ENCODE assay signal across 8 mouse cellular contexts in the genomic region with DNA sequence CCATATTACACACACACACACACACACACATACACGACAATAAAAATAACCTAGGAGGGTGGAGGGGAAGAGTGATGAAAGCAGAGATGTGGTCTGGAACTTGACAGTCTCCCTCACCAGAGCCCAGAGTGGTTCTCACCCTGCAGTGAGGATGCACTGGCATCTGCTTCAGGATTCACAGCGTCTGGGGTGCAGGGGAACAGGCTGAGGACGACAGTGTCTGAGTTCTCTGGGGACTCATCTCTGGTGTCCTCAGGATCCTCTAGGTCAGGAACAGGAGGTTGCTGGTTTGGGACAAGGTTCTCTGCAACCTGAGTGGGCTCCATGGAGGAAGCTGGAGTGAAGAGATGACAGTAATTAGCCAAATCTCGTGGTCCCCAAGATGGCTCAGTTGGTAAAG. TPM values are rescaled to one million over a fixed set of nuclear protein-coding genes. Genes with fewer than 3 reads are reported as not detected.
DNase-seq lines count a peak whose midpoint lies in the region; ATAC-seq lines count a peak whose summit lies in the region.

No protein-coding gene starts in this region.

- DNase-seq in heart, adult 18-20 months, result no peak
- DNase-seq in embryonic facial prominence, embryonic 11.5 days (ENCODE audit: low spot score), result no peak
- no peak for DNase-seq in midbrain, embryonic 14.5 days
- no peak for DNase-seq in T-cell, adult 2 months (ENCODE audit: low spot score)
- no peak for DNase-seq in ovary, postnatal 10 days (ENCODE audit: low spot score)
- DNase-seq in right cerebral cortex, adult 2 months (ENCODE audit: low spot score in 2 of 2), result no peak

- H3K9me3 ChIP-seq in heart, embryonic 13.5 days, result no peaks in the 10 kb centered on the region
- no peaks in the 10 kb centered on the region for H3K9me3 ChIP-seq in embryonic facial prominence, embryonic 11.5 days (replicated peaks; ENCODE audit: control insufficient read depth, low read length)
- H3K9me3 ChIP-seq in hindbrain, embryonic 16.5 days (ENCODE audit: control insufficient read depth, low read length), result no peaks in the 10 kb centered on the region
- H3K9me3 ChIP-seq in midbrain, embryonic 14.5 days (ENCODE audit: control insufficient read depth, low read length), result no peaks in the 10 kb centered on the region

- WGBS in heart, embryonic 13.5 days, result 69% methylated on average over 4 of the region's 4 CpGs
- WGBS in embryonic facial prominence, embryonic 11.5 days, result 83% methylated on average over 4 of the region's 4 CpGs
- WGBS in hindbrain, embryonic 16.5 days, result 87% methylated on average over 4 of the region's 4 CpGs
- WGBS in midbrain, embryonic 14.5 days, result 82% methylated on average over 4 of the region's 4 CpGs

- H3K36me3 ChIP-seq in heart, embryonic 13.5 days, result peaks cover 63% of the 10 kb centered on the region
- H3K36me3 ChIP-seq in embryonic facial prominence, embryonic 11.5 days (replicated peaks; ENCODE audit: control insufficient read depth, insufficient read depth, low read depth, low read length), result peaks cover 7% of the 10 kb centered on the region
- peaks cover 15% of the 10 kb centered on the region for H3K36me3 ChIP-seq in hindbrain, embryonic 16.5 days (ENCODE audit: control insufficient read depth, insufficient read depth, low read length)
- H3K36me3 ChIP-seq in midbrain, embryonic 14.5 days (ENCODE audit: control insufficient read depth, insufficient read depth, low read length), result peaks cover 42% of the 10 kb centered on the region

- H3K4me1 ChIP-seq in heart, embryonic 13.5 days, result peaks cover 38% of the 10 kb centered on the region
- H3K4me1 ChIP-seq in embryonic facial prominence, embryonic 11.5 days (ENCODE audit: control insufficient read depth, insufficient read depth, low read length), result peaks cover 5% of the 10 kb centered on the region
- peaks cover 21% of the 10 kb centered on the region for H3K4me1 ChIP-seq in hindbrain, embryonic 16.5 days (ENCODE audit: control insufficient read depth, insufficient read depth, low read depth, low read length)
- H3K4me1 ChIP-seq in midbrain, embryonic 14.5 days (ENCODE audit: control insufficient read depth, insufficient read depth, low read length), result peaks cover 19% of the 10 kb centered on the region

- peak overlapping the region; percentile 81 for H3K9ac ChIP-seq in heart, embryonic 13.5 days
- H3K9ac ChIP-seq in embryonic facial prominence, embryonic 11.5 days (replicated peaks; ENCODE audit: low read length), result peak overlapping the region; percentile 52
- peak overlapping the region; percentile 28; the same call in 1 of the 2 replicates for H3K9ac ChIP-seq in hindbrain, embryonic 16.5 days (ENCODE audit: low read depth, low read length)
- H3K9ac ChIP-seq in midbrain, embryonic 14.5 days (replicated peaks; ENCODE audit: low read length), result peak overlapping the region; percentile 12; the same call in 1 of the 2 replicates

- no peak for ATAC-seq in heart, embryonic 13.5 days (ENCODE audit: extremely low read depth, insufficient number of reproducible peaks, low FRiP score, low TSS enrichment)
- ATAC-seq in embryonic facial prominence, embryonic 11.5 days (replicated peaks; ENCODE audit: insufficient number of reproducible peaks, low FRiP score, low TSS enrichment, low read depth), result no peak
- no peak for ATAC-seq in hindbrain, embryonic 16.5 days
- no peak for ATAC-seq in midbrain, embryonic 14.5 days (ENCODE audit: low FRiP score, low TSS enrichment)

- H3K4me2 ChIP-seq in heart, embryonic 13.5 days, result peak overlapping the region; percentile 69
- H3K4me2 ChIP-seq in embryonic facial prominence, embryonic 11.5 days (ENCODE audit: low read depth, low read length), result peak overlapping the region; percentile 55
- H3K4me2 ChIP-seq in hindbrain, embryonic 16.5 days (ENCODE audit: low read length), result peak overlapping the region; percentile 50
- H3K4me2 ChIP-seq in midbrain, embryonic 14.5 days (ENCODE audit: low read length), result peak overlapping the region; percentile 65

- no peaks in the 10 kb centered on the region for H3K27me3 ChIP-seq in heart, embryonic 13.5 days (replicated peaks)
- H3K27me3 ChIP-seq in embryonic facial prominence, embryonic 11.5 days (ENCODE audit: control insufficient read depth, insufficient read depth, low read length), result no peaks in the 10 kb centered on the region
- H3K27me3 ChIP-seq in hindbrain, embryonic 16.5 days (replicated peaks; ENCODE audit: control insufficient read depth, insufficient read depth, low read length), result no peaks in the 10 kb centered on the region
- no peaks in the 10 kb centered on the region for H3K27me3 ChIP-seq in midbrain, embryonic 14.5 days (ENCODE audit: control insufficient read depth, insufficient read depth, low read length)

- peak overlapping the region; percentile 86 for H3K4me3 ChIP-seq in heart, embryonic 13.5 days
- H3K4me3 ChIP-seq in embryonic facial prominence, embryonic 11.5 days (ENCODE audit: low read depth, low read length), result peak overlapping the region; percentile 78; the same call in 1 of the 2 replicates
- H3K4me3 ChIP-seq in hindbrain, embryonic 16.5 days (ENCODE audit: low read length), result peak overlapping the region; percentile 58; the same call in 1 of the 2 replicates
- H3K4me3 ChIP-seq in midbrain, embryonic 14.5 days (replicated peaks; ENCODE audit: low read depth, low read length), result peak overlapping the region; percentile 55; the same call in 1 of the 2 replicates

- no peak overlapping the region for H3K27ac ChIP-seq in heart, embryonic 13.5 days (replicated peaks)
- no peak overlapping the region for H3K27ac ChIP-seq in embryonic facial prominence, embryonic 11.5 days (replicated peaks; ENCODE audit: low read depth, low read length)
- H3K27ac ChIP-seq in hindbrain, embryonic 16.5 days (ENCODE audit: low read depth, low read length), result no peak overlapping the region
- H3K27ac ChIP-seq in midbrain, embryonic 14.5 days (replicated peaks; ENCODE audit: low read depth, low read length), result no peak overlapping the region

RNA-seq across cellular contexts. Expression of gene Rfxank, which starts 1.1 kb away (rescaled TPM):
- polyA plus RNA-seq in heart, embryonic 13.5 days (2015; fragmentation: Nextera tagmentation; extraction: Ambion mirVana), result 15.1 and 17.0 TPM in 2 replicates
- 10 to 100 TPM; 19.8 to 19.9 TPM for total RNA-seq in heart, adult 18-20 months (2021)
- 17.0 and 18.3 TPM in 2 replicates for polyA plus RNA-seq in embryonic facial prominence, embryonic 11.5 days (2014; fragmentation: Nextera tagmentation; extraction: Ambion mirVana)
- polyA plus RNA-seq in hindbrain, embryonic 16.5 days (2015; fragmentation: Nextera tagmentation; extraction: Ambion mirVana), result 12.3 and 12.5 TPM in 2 replicates
- polyA plus RNA-seq in midbrain, embryonic 14.5 days (2014; fragmentation: Nextera tagmentation; extraction: Ambion mirVana), result 6.7 and 7.5 TPM in 2 replicates

RNA-seq across cellular contexts. Expression of gene Borcs8, which starts 1.4 kb away (rescaled TPM):
- 36.1 and 40.0 TPM in 2 replicates for polyA plus RNA-seq in heart, embryonic 13.5 days (2015; fragmentation: Nextera tagmentation; extraction: Ambion mirVana)
- 10 to 100 TPM; 17.6 to 28.5 TPM for total RNA-seq in heart, adult 18-20 months (2021)
- polyA plus RNA-seq in embryonic facial prominence, embryonic 11.5 days (2014; fragmentation: Nextera tagmentation; extraction: Ambion mirVana), result 40.4 and 46.6 TPM in 2 replicates
- 56.4 and 57.1 TPM in 2 replicates for polyA plus RNA-seq in hindbrain, embryonic 16.5 days (2015; fragmentation: Nextera tagmentation; extraction: Ambion mirVana)
- polyA plus RNA-seq in midbrain, embryonic 14.5 days (2014; fragmentation: Nextera tagmentation; extraction: Ambion mirVana), result 64.2 and 71.2 TPM in 2 replicates

RNA-seq across cellular contexts. Expression of gene Mef2b, which starts 1.6 kb away (rescaled TPM):
- polyA plus RNA-seq in heart, embryonic 13.5 days (2015; fragmentation: Nextera tagmentation; extraction: Ambion mirVana), result 0.15 and 0.40 TPM in 2 replicates
- total RNA-seq in heart, adult 18-20 months (2021), result under 1 TPM in 1 of 2 experiments, not detected in 1; 0.31 TPM
- polyA plus RNA-seq in embryonic facial prominence, embryonic 11.5 days (2014; fragmentation: Nextera tagmentation; extraction: Ambion mirVana), result 0.45 and 0.64 TPM in 2 replicates
- polyA plus RNA-seq in hindbrain, embryonic 16.5 days (2015; fragmentation: Nextera tagmentation; extraction: Ambion mirVana), result 0.85 and 1.2 TPM in 2 replicates
- 0.46 and 0.50 TPM in 2 replicates for polyA plus RNA-seq in midbrain, embryonic 14.5 days (2014; fragmentation: Nextera tagmentation; extraction: Ambion mirVana)

RNA-seq across cellular contexts. Expression of gene Nr2c2ap, which starts 6.8 kb away (rescaled TPM):
- polyA plus RNA-seq in heart, embryonic 13.5 days (2015; fragmentation: Nextera tagmentation; extraction: Ambion mirVana), result 30.5 and 34.3 TPM in 2 replicates
- total RNA-seq in heart, adult 18-20 months (2021), result 1 to 10 TPM; 7.5 to 7.9 TPM
- 19.2 and 19.5 TPM in 2 replicates for polyA plus RNA-seq in embryonic facial prominence, embryonic 11.5 days (2014; fragmentation: Nextera tagmentation; extraction: Ambion mirVana)
- polyA plus RNA-seq in hindbrain, embryonic 16.5 days (2015; fragmentation: Nextera tagmentation; extraction: Ambion mirVana), result 46.7 and 51.6 TPM in 2 replicates
- 25.8 and 43.4 TPM in 2 replicates for polyA plus RNA-seq in midbrain, embryonic 14.5 days (2014; fragmentation: Nextera tagmentation; extraction: Ambion mirVana)

RNA-seq across cellular contexts. Expression of gene Ncan, which starts 17.2 kb away (rescaled TPM):
- 0.17 and 0.36 TPM in 2 replicates for polyA plus RNA-seq in heart, embryonic 13.5 days (2015; fragmentation: Nextera tagmentation; extraction: Ambion mirVana)
- under 1 TPM in 1 of 2 experiments, not detected in 1; 0.03 TPM for total RNA-seq in heart, adult 18-20 months (2021)
- 6.4 and 7.3 TPM in 2 replicates for polyA plus RNA-seq in embryonic facial prominence, embryonic 11.5 days (2014; fragmentation: Nextera tagmentation; extraction: Ambion mirVana)
- 178 and 200 TPM in 2 replicates for polyA plus RNA-seq in hindbrain, embryonic 16.5 days (2015; fragmentation: Nextera tagmentation; extraction: Ambion mirVana)
- polyA plus RNA-seq in midbrain, embryonic 14.5 days (2014; fragmentation: Nextera tagmentation; extraction: Ambion mirVana), result 135 and 147 TPM in 2 replicates

Comparison
In these comparisons a context has a peak if more than half of its experiments do, and no peak if none do; other contexts are left out.
1. H3K9ac ChIP-seq: peak in every context shown above with its lines; median percentile 81 in heart, embryonic 13.5 days; 52 in embryonic facial prominence, embryonic 11.5 days; 28 in hindbrain, embryonic 16.5 days; 12 in midbrain, embryonic 14.5 days.